Mouse (Mus musculus) heart, embryonic 14.5 days (tissue): ENCODE results near the gene Ate1. TPM values are rescaled to one million over a fixed set of nuclear protein-coding genes. Genes with fewer than 3 reads are reported as not detected.
"Not testable (repeated sequence)": the region's sequence is repeated elsewhere in the genome, so short reads cannot be mapped to it uniquely, and the experiment has no call there.

Experiments
- ATAC-seq: fragments of 200-750 bp; cut with Nextera tagmentation; 2 replicates; pipeline ENCODE4 v1.8.0; 2017; ENCODE audit warnings: low read depth, moderate TSS enrichment; ENCODE audit not compliant: insufficient number of reproducible peaks, insufficient read depth, low FRiP score
- H3K27ac ChIP-seq, 2 experiments: fragments of 200-500 bp in 1 of 2; fragments of 300-500 bp in 1 of 2; sonication (generic) in 1 of 2; replicated peaks in 1 of 2; 2 replicates each; pipeline ENCODE4 v1.5.1; 2012 to 2014; ENCODE audit warnings: low read depth in 2 of 2, low read length in 2 of 2, control low read depth in 1 of 2, mild to moderate bottlenecking in 1 of 2, mixed read lengths in 1 of 2; ENCODE audit not compliant: control insufficient read depth in 1 of 2, insufficient read depth in 1 of 2
- H3K27me3 ChIP-seq: fragments of 300-500 bp; sonication (generic); 2 replicates; pipeline ENCODE4 v1.6.1; 2014; ENCODE audit warnings: mild to moderate bottlenecking, low read length, control low read depth; ENCODE audit not compliant: control insufficient read depth, insufficient read depth
- H3K36me3 ChIP-seq: fragments of 300-500 bp; sonication (generic); 2 replicates; pipeline ENCODE4 v1.6.1; 2014; ENCODE audit warnings: mild to moderate bottlenecking, control low read depth, low read length, mixed read lengths; ENCODE audit not compliant: control insufficient read depth, insufficient read depth
- H3K4me1 ChIP-seq, 2 experiments: fragments of 200-500 bp in 1 of 2; fragments of 300-500 bp in 1 of 2; sonication (generic) in 1 of 2; 2 replicates each; pipeline ENCODE4 v1.6.1; 2012 to 2014; ENCODE audit warnings: low read length in 2 of 2, control low read depth in 1 of 2, mixed read lengths in 1 of 2; ENCODE audit not compliant: control insufficient read depth in 2 of 2, insufficient read depth in 2 of 2
- H3K4me2 ChIP-seq: fragments of 300-500 bp; sonication (generic); 2 replicates; pipeline ENCODE4 v1.6.1; 2014; ENCODE audit warnings: mild to moderate bottlenecking, low read length
- H3K4me3 ChIP-seq, 2 experiments: fragments of 200-500 bp in 1 of 2; fragments of 300-500 bp in 1 of 2; sonication (generic) in 1 of 2; 2 replicates each; pipeline ENCODE4 v1.5.1; 2012 to 2014; ENCODE audit warnings: low read length in 2 of 2, mild to moderate bottlenecking in 2 of 2, control low read depth in 1 of 2, low read depth in 1 of 2, moderate library complexity in 1 of 2; ENCODE audit not compliant: control insufficient read depth in 1 of 2, insufficient read depth in 1 of 2
- H3K9ac ChIP-seq: fragments of 300-500 bp; sonication (generic); 2 replicates; pipeline ENCODE4 v1.6.1; 2014; ENCODE audit warnings: mild to moderate bottlenecking, low read length
- H3K9me3 ChIP-seq: fragments of 300-500 bp; sonication (generic); 2 replicates; pipeline ENCODE4 v1.6.1; 2016; ENCODE audit warnings: low read length, control low read depth; ENCODE audit not compliant: control insufficient read depth
- WGBS: fragments of 180-500 bp; shearing (Covaris S2); extraction: QIAGEN DNeasy Blood & Tissue Kit; methylation state at CpG from one replicate; pipeline ENCODE4 v1.1.7; 2014; 5-methylcytosine and 5-hydroxymethylcytosine counted together
- polyA plus RNA-seq: library from polyadenylated mRNA; unstranded; fragments of >200 nt; fragmentation: Nextera tagmentation; extraction: Ambion mirVana; gene quantifications from 2 replicates; pipeline ENCODE4 v1.2.1, GENCODE M21; 2014

Ate1 gene
- polyA plus RNA-seq, 1 experiment from 2014 or later, result 67.3 TPM

DNA sequence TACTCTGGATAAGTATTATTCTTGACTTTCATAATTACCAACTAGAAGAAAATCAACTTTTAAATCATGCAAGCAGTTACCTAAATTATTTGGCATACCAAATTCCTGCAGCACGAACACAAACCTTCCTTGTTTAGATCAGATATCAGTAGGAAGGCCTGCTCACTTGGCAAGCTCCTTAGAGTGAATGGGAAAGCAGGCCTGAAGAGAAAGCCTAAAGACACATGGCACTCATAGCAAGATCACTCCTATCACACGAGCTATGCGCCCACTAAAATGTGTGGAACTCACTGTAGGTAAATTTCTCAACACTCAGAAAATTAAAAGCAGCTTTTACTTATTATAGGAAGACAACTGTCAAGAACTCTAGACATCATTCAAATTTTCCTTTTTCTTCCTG, 26.8 kb downstream of the Ate1 start:
- whole genome bisulfite sequencing, result 63% methylated on average over 3 of the region's 3 CpGs
- Histone ChIP-seq H3K36me3 (peaks cover 17% of the 10 kb centered on the region), H3K27ac (no peak overlapping the region), H3K27me3 (no peaks in the 10 kb centered on the region), H3K4me2 (no peak overlapping the region), H3K4me3 (no peak overlapping the region), H3K4me1 (peaks cover 0 to 9% of the 10 kb centered on the region in 2 experiments; a peak in 2 of 4 replicates), H3K9me3 (no peaks in the 10 kb centered on the region), H3K9ac (no peak overlapping the region)
- no peak for ATAC-seq

DNA sequence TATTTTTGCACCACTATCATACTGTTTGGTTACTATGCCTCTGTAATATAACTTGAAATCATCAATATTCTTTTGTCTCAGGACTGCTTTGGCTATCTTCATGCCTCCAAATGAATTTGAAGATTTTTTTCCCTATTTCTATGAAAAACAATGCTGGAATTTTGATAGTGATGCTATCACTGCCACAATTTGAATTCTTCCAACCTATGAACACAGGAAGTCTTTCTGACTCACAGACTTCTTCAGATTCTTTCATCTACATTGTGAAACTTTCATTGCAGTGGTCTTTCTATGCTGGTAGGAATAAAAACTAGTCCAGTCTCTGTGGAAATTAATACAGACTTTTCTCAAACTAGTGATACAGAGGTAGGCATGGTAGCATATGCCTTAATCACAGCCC, 28.1 kb downstream of the Ate1 start:
- H3K9ac ChIP-seq, result no peak overlapping the region
- H3K4me2 ChIP-seq, result no peak overlapping the region
- H3K4me3 ChIP-seq, result no peak overlapping the region
- no peak for ATAC-seq
- H3K27me3 ChIP-seq, result no peaks in the 10 kb centered on the region
- no peaks in the 10 kb centered on the region for H3K9me3 ChIP-seq
- no peak overlapping the region for H3K27ac ChIP-seq
- peaks cover 19% of the 10 kb centered on the region for H3K36me3 ChIP-seq
- peaks cover 0 to under 1% of the 10 kb centered on the region in 2 experiments; a peak in 1 of 4 replicates for H3K4me1 ChIP-seq

DNA sequence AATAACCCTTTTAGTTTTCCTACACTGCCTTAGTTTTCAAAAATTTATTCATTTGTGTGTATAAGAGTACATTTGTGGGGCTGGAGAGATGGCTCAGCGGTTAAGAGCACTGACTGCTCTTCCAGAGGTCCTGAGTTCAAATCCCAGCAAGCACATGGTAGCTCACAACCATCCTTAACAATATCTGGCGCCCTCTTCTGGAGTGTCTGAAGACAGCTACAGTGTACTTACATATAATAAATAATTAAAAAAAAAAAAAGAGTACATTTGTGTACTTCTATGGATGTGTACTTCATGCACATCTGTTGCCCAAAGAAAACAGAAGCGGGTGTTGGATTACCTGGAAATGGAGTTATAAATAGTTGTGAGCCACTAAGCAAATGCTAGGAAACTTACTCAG, 41.2 kb downstream of the Ate1 start:
- not testable (repeated sequence) for H3K27me3 ChIP-seq, H3K9me3 ChIP-seq, H3K4me1 ChIP-seq, H3K27ac ChIP-seq, ATAC-seq, H3K4me3 ChIP-seq, H3K4me2 ChIP-seq, H3K9ac ChIP-seq
- peaks cover 23% of the 10 kb centered on the region for H3K36me3 ChIP-seq
- WGBS, result 94% methylated on average over 3 of the region's 3 CpGs

DNA sequence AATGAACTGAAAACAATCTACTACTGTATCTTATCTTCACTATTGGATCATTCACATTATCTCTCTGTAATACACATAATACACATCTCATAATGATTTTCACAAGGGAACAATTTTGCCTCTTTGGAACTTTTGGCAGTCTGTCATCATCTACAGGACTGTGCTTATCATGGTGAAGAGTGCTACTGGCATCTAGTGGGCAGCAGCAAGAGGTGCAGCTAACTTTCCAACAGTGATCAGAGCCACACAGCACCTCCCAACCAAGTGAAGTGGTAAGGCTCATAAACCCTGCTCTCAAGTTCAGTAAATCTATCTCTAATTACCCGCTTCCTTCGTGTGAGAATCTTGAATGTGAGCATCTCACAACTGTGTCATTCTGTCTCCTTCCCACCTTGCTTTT, 44.2 kb downstream of the Ate1 start:
- H3K9me3 ChIP-seq, result no peaks in the 10 kb centered on the region
- ATAC-seq, result no peak
- WGBS, result 44% methylated on average over 2 of the region's 2 CpGs

DNA sequence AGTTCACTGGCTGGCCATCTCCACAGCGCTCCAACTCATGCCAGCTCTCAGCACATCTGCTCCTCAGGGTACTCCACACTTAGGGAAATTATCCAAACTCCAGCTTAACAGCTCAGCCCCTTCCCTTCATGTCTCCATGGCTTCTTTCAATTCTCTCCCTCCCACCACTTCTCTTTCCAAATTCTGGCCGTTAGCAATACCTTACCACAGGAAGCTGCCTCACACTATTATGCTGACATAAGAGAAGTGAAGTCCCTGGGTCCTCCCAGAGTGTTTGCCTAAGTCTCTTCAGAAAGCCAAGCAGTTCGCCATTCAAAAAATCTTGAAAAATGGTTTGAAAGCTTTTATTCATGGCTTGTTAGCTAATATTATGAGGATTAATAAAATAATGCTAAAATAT, 46.3 kb downstream of the Ate1 start:
- Histone ChIP-seq H3K9me3 (no peaks in the 10 kb centered on the region), H3K27ac (no peak overlapping the region), H3K4me1 (no peaks in the 10 kb centered on the region), H3K9ac (no peak overlapping the region), H3K36me3 (peaks cover 14% of the 10 kb centered on the region), H3K27me3 (no peaks in the 10 kb centered on the region), H3K4me3 (no peak overlapping the region), H3K4me2 (no peak overlapping the region)
- no peak for ATAC-seq
- 79% methylated on average over 3 of the region's 3 CpGs for WGBS

More for the DNA sequence above, 44.2 kb downstream of the Ate1 start:
- no peak overlapping the region for H3K9ac ChIP-seq
- no peaks in the 10 kb centered on the region for H3K4me1 ChIP-seq
- no peak overlapping the region for H3K27ac ChIP-seq
- peaks cover 27% of the 10 kb centered on the region for H3K36me3 ChIP-seq
- H3K4me3 ChIP-seq, result no peak overlapping the region
- H3K27me3 ChIP-seq, result no peaks in the 10 kb centered on the region
- H3K4me2 ChIP-seq, result no peak overlapping the region

DNA sequence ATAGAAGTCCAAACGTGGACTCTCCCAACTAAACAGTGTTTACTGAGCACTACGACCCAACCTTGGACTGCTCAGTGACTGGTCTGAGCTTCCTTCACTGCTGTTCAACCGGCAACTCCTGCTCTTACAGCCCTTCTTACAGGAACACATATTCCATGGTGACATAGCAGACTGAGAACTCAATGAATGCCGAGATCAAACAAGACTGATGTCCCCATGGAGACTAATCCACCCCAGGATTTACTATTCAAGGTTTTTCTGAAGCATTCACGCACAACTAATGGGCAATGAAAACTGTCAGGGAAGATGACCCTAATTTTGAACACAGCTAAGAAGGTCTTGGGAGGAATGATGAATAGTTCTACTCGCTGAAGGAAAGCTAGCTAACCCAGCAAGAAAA, 47.5 kb downstream of the Ate1 start:
- Histone ChIP-seq H3K9ac (no peak overlapping the region), H3K27me3 (no peaks in the 10 kb centered on the region), H3K27ac (no peak overlapping the region), H3K4me2 (no peak overlapping the region), H3K4me1 (no peaks in the 10 kb centered on the region), H3K9me3 (no peaks in the 10 kb centered on the region), H3K4me3 (no peak overlapping the region), H3K36me3 (peaks cover 14% of the 10 kb centered on the region)
- 83% methylated on average over 6 of the region's 6 CpGs for WGBS
- no peak for ATAC-seq

DNA sequence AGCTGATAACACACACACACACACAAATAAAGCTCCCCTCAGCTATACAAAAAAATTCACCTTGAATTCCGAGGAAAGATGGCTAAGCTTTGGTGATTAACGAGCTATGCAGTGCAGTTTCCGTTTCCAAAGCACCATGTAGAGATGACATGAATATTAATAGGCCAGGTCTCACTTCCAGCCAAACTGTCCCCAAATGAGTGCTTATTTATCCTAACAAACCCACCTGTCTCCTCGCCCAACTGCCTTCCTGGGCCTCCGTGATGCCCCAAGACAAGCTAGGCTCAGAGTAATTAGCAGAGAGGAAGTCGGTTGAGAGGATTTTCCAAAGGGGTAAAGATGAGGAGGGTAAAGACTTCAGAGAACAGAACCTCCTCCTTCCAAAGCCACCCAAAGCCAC, 49.1 kb downstream of the Ate1 start:
- Histone ChIP-seq H3K4me2 (no peak overlapping the region), H3K4me3 (no peak overlapping the region), H3K27ac (no peak overlapping the region), H3K4me1 (peaks cover 0 to 8% of the 10 kb centered on the region in 2 experiments; a peak in 1 of 4 replicates), H3K9ac (no peak overlapping the region), H3K36me3 (peaks cover 16% of the 10 kb centered on the region), H3K9me3 (no peaks in the 10 kb centered on the region), H3K27me3 (no peaks in the 10 kb centered on the region)
- ATAC-seq, result no peak
- 76% methylated on average over 6 of the region's 6 CpGs for WGBS

DNA sequence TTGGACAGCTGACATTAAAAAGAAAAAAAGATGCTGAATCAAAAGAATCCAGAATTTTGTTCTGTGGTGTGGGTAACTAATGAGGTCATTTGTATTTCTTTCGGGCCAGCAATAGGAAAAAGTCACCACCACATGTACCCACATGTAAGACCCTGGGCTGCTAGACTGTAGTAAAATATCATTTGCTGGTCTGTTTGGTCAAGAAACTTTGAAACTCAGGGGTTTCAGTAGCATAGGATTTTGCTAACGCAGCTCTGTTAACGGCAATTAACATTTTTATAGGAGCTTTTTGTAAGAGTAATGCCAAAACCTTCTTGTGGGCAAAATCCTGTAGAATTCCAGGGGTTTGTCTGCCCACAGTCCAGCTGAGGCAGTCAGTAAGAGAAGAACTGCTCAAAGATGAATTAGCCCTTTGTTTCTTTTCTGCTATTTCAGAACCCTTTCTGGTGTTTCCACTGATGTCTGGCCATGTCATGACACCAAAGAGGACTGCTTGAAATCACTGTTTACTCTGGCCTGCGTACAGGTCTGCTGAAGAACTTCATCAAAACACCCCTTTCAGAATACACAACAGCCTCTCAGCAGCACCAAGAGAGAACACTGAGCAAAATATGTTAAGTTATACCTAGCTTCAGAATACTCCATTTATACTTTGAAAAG, 64.5 kb downstream of the Ate1 start:
- H3K36me3 ChIP-seq, result peaks cover 41% of the 10 kb centered on the region
- no peak for ATAC-seq

More for the DNA sequence above, 64.5 kb downstream of the Ate1 start:
- WGBS, result 85% methylated on average over 4 of the region's 4 CpGs
- Histone ChIP-seq H3K27ac (peak overlapping the region; percentile 27 to 58; a peak in 2 of 4 replicates), H3K9ac (no peak overlapping the region), H3K4me2 (no peak overlapping the region), H3K9me3 (no peaks in the 10 kb centered on the region), H3K4me1 (peaks cover 0 to 8% of the 10 kb centered on the region in 2 experiments; a peak in 2 of 4 replicates), H3K4me3 (no peak overlapping the region), H3K27me3 (no peaks in the 10 kb centered on the region)
